In genomic region chr11:32128551-32128950, GRCm38 (mm10) we compare ENCODE assay signal across 20 mouse cellular contexts.
DNase-seq lines count a peak whose midpoint lies in the region; ATAC-seq and TF ChIP-seq lines count a peak whose summit lies in the region.
"Had no signal": no experiment of that assay in that cellular context is flagged by ENCODE, and none has a peak within 500 bp of the region (broad histone marks: within the 10 kb centered on the region; RNA-seq: fewer than 3 reads in every experiment).

No protein-coding gene starts in this region.

- H3K36me3 ChIP-seq in midbrain, embryonic 14.5 days (ENCODE audit: control insufficient read depth, insufficient read depth, low read length) = no peaks in the 10 kb centered on the region
- H3K36me3 ChIP-seq in liver, embryonic 12.5 days = no peaks in the 10 kb centered on the region
- H3K36me3 ChIP-seq in heart, adult 2 months (ENCODE audit: control insufficient read depth, insufficient read depth, low read length) = no peaks in the 10 kb centered on the region
- H3K36me3 ChIP-seq: hindbrain, embryonic 10.5 days; limb, embryonic 10.5 days had no signal

- H3K4me2 ChIP-seq in midbrain, embryonic 14.5 days (ENCODE audit: low read length) = no peak overlapping the region
- H3K4me2 ChIP-seq in liver, embryonic 12.5 days = no peak overlapping the region

- TF ChIP-seq EP300 in heart, adult 2 months (IDR thresholded peaks at IDR 0.05; ENCODE audit: insufficient read depth, low read depth, low read length) = no peak

- H3K79me2 ChIP-seq in heart, adult 2 months (replicated peaks; ENCODE audit: control insufficient read depth, insufficient read depth, low read length) = no peaks in the 10 kb centered on the region

- intact Hi-C loops in heart, adult 2 months (cut with DNase I) = no loop called here

- H3K4me3 ChIP-seq in layer of hippocampus, adult 2 months = no peak overlapping the region
- H3K4me3 ChIP-seq in midbrain, embryonic 14.5 days (replicated peaks; ENCODE audit: low read depth, low read length) = no peak overlapping the region
- no peak overlapping the region for H3K4me3 ChIP-seq in liver, embryonic 12.5 days
- H3K4me3 ChIP-seq in heart, adult 2 months = no peak overlapping the region
- H3K4me3 ChIP-seq: hindbrain, embryonic 10.5 days; limb, embryonic 10.5 days; megakaryocyte, embryonic 14.5 days; myocyte had no signal

- peak overlapping the region; percentile 75; the same call in 1 of the 2 replicates for H3K27ac ChIP-seq in layer of hippocampus, adult 2 months
- H3K27ac ChIP-seq in midbrain, embryonic 14.5 days (replicated peaks; ENCODE audit: low read depth, low read length) = peak overlapping the region; percentile 75; the same call in 1 of the 2 replicates
- H3K27ac ChIP-seq in liver, embryonic 12.5 days = no peak overlapping the region
- H3K27ac ChIP-seq in heart, adult 2 months = no peak overlapping the region
- H3K27ac ChIP-seq: hindbrain, embryonic 10.5 days; limb, embryonic 10.5 days had no signal

- no peak for DNase-seq in layer of hippocampus, adult 2 months (ENCODE audit: low spot score in 2 of 2)
- DNase-seq in layer of hippocampus, postnatal 10 days (ENCODE audit: low spot score in 2 of 2) = no peak
- DNase-seq in thymus, postnatal 4 days = peak; percentile 27
- DNase-seq in thymus, adult 18-20 months = no peak
- DNase-seq in midbrain, embryonic 14.5 days = no peak
- no peak for DNase-seq in heart, adult 2 months
- DNase-seq: adrenal gland, adult 8-10 months; cerebellum, adult 9-10 months; gastrocnemius, postnatal 36 days; layer of hippocampus, postnatal 36 days; lung, adult 18-20 months; lung, postnatal 14 days; retina, postnatal 1 day had no signal

- peaks cover 20% of the 10 kb centered on the region for H3K4me1 ChIP-seq in midbrain, embryonic 14.5 days (ENCODE audit: control insufficient read depth, insufficient read depth, low read length)
- no peaks in the 10 kb centered on the region for H3K4me1 ChIP-seq in liver, embryonic 12.5 days
- no peaks in the 10 kb centered on the region for H3K4me1 ChIP-seq in heart, adult 2 months (ENCODE audit: control insufficient read depth, insufficient read depth, low read length)

- 50% methylated on average over 7 of the region's 7 CpGs for WGBS in midbrain, embryonic 14.5 days
- WGBS in liver, embryonic 12.5 days (ENCODE audit: insufficient replicate concordance) = 41% methylated on average over 6 of the region's 7 CpGs
- 62% methylated on average over 6 of the region's 7 CpGs for WGBS in heart, adult 2 months

- H3K9ac ChIP-seq in midbrain, embryonic 14.5 days (replicated peaks; ENCODE audit: low read length) = no peak overlapping the region
- no peak overlapping the region for H3K9ac ChIP-seq in liver, embryonic 12.5 days
- no peak overlapping the region for H3K9ac ChIP-seq in heart, adult 2 months (ENCODE audit: low read depth, low read length)

- TF ChIP-seq POLR2A in heart, adult 2 months (IDR thresholded peaks at IDR 0.05; ENCODE audit: insufficient read depth, low read depth, low read length) = no peak

- H3K27me3 ChIP-seq in midbrain, embryonic 14.5 days (ENCODE audit: control insufficient read depth, insufficient read depth, low read length) = no peaks in the 10 kb centered on the region
- peaks cover 4% of the 10 kb centered on the region; the same call in 1 of the 2 replicates for H3K27me3 ChIP-seq in liver, embryonic 12.5 days (replicated peaks)
- no peaks in the 10 kb centered on the region for H3K27me3 ChIP-seq in heart, adult 2 months (ENCODE audit: control insufficient read depth, insufficient read depth, low read length)

- no peak for TF ChIP-seq CTCF in layer of hippocampus, adult 2 months (conservative IDR thresholded peaks at IDR 0.05)
- no peak for TF ChIP-seq CTCF in heart, adult 2 months (IDR thresholded peaks at IDR 0.05)

- ATAC-seq in midbrain, embryonic 14.5 days (ENCODE audit: low FRiP score, low TSS enrichment) = no peak
- no peak for ATAC-seq in liver, embryonic 12.5 days
- ATAC-seq: forebrain, embryonic 14.5 days; intestine, postnatal 0 days had no signal

- H3K9me3 ChIP-seq in midbrain, embryonic 14.5 days (ENCODE audit: control insufficient read depth, low read length) = no peaks in the 10 kb centered on the region
- no peaks in the 10 kb centered on the region for H3K9me3 ChIP-seq in liver, embryonic 12.5 days (replicated peaks)
- H3K9me3 ChIP-seq: limb, embryonic 10.5 days; megakaryocyte, embryonic 14.5 days had no signal

Comparison
In these comparisons a context has a peak if more than half of its experiments do, and no peak if none do; other contexts are left out.
1. H3K27ac ChIP-seq: peak in layer of hippocampus, adult 2 months (single experiment) and midbrain, embryonic 14.5 days (single experiment); none in liver, embryonic 12.5 days (single experiment) and heart, adult 2 months (single experiment).